Mouse (Mus musculus) C3H10T1/2 (cell line): Measurements from ENCODE around the gene Mmaa. TPM values are rescaled to one million over a fixed set of nuclear protein-coding genes. Genes with fewer than 3 reads are reported as not detected.

Source experiments
- polyA plus RNA-seq, 2 experiments: library from polyadenylated mRNA; unstranded; fragments of >200 nt; fragmentation: generic; extraction: Trizol; gene quantifications; one replicate each; pipeline ENCODE4 v1.2.1; 2012; ENCODE audit warnings: missing spikeins in 2 of 2

Gene Mmaa
- polyA plus RNA-seq, result 1 to 10 TPM; 3.6 to 9.5 TPM

GRCm38 (mm10) chr8:79294610-79295275 lies at the start of gene Mmaa:
Gene Mmaa (minus strand): TSS chr8:79294937.

GRCm38 (mm10) chr8:79248470-79248869 lies 46.3 kb downstream of the Mmaa start, which contains the start of gene 1700011L22Rik:
Gene 1700011L22Rik (minus strand): TSS chr8:79248570.

Other genes with a start within 250 kb of the Mmaa start
- not detected for gene 1700011L22Rik, start 46.4 kb downstream of the Mmaa start, polyA plus RNA-seq
- 1 to 10 TPM; 1.5 to 9.5 TPM for gene Smad1, start 104.6 kb upstream of the Mmaa start, polyA plus RNA-seq